Mouse (Mus musculus): Measurements from ENCODE around the gene Dab1.

DNA sequence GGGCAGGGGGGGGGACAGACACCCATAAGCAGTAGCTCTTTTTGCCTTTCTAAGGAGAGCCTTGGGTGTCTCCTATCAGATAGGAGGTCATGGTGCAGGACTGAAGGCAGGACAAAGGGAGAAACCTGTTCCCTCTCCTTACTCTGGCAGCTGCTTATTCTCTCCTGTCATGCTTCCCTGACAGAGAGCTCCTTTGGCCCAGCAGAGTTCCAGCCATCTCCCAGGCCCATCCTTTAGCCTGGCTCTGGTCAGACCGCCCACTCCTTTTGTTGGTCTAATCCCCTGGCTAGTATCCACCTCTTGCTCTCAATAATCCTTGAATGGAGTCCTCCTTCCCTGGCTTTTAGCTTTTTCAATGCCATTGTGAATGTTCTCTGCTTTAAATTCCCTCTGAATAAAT is 878.1 kb downstream of the Dab1 start:
- TF ChIP-seq CTCF (IDR thresholded peaks at IDR 0.05) (no peak), EP300 (IDR thresholded peaks at IDR 0.05) (no peak)
